Mouse (Mus musculus) ovary, postnatal 10 days (tissue): ENCODE measurements around the gene Rnf145.

ENCODE experiments used
- DNase-seq: peaks from one replicate; pipeline ENCODE4 v3.0.0; 2022; ENCODE audit warnings: low spot score

Gene Rnf145

DNA sequence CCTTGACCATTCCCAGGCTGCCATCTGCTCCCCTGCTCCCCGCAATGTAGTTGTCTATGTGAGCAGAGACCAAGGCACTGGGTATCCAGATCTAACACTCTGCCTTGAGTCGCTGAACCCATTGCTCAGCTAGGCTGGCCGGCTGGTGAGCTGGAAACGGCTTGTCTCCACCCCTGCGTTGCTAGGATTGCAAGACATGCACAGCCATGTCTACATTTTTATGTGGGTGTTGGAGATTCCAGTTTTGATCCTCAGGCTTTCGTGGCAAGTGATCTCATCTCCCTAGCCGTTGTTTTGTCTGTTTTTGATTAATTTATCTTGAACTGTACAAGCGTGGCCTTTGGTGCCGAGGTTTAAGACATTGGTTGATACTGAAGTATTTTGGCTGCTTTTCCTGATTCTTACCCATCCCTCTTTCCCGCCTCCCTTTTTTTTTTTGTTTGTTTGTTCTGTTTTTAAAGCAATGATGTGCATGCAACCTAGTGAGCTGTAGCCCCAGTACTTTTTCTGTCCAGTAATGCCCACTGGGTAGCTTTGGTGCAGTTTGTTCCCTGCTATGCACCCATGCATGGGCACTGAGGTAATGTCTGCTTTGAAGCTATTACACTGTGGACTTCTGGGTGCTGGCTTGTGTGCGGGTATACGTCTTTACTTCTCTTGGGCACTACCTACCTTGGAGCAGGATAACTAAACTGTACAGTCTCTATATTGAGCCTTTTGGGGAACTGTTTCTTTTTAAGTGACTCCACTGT is 16.4 kb downstream of the Rnf145 start:
- no peak for DNase-seq

DNA sequence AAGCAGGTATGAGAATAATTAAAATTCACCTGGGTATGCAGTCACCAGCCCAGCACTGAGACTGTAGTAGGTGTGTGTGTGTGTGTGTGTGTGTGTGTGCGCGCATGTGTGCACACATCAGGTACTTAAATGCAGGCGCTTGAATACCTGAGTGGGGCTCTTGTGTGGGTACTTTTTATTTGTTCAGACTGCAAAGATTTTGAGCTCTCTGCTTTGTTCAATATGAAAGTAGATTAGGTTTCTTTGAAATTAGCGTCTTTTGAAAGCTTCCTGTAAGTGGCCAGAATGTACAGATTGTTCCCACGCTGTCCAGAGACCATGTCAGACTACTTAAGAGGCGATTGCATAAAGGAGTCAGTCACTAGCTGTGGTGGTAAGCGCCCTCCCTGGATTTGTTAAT is 18.6 kb downstream of the Rnf145 start:
- no peak for DNase-seq

DNA sequence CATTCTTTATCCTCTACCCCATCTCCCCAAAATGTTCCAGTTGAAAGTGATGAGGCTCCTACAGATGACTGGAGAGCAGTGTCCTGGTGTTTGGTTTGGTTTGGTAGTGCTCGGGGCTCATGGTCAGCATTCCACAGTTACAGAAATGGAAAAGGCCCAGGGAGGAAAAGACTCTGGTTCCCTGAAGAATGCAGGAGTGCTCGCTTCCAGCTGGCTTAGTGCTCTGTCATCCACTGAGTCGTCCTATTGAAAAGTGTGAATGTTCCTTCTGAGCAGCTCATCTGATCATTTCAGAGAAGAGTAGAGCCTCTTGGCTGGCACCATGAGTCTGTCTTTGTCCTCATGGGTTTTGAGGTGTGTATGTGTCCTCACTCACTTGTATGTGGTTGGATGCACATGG is 19.3 kb downstream of the Rnf145 start:
- no peak for DNase-seq

DNA sequence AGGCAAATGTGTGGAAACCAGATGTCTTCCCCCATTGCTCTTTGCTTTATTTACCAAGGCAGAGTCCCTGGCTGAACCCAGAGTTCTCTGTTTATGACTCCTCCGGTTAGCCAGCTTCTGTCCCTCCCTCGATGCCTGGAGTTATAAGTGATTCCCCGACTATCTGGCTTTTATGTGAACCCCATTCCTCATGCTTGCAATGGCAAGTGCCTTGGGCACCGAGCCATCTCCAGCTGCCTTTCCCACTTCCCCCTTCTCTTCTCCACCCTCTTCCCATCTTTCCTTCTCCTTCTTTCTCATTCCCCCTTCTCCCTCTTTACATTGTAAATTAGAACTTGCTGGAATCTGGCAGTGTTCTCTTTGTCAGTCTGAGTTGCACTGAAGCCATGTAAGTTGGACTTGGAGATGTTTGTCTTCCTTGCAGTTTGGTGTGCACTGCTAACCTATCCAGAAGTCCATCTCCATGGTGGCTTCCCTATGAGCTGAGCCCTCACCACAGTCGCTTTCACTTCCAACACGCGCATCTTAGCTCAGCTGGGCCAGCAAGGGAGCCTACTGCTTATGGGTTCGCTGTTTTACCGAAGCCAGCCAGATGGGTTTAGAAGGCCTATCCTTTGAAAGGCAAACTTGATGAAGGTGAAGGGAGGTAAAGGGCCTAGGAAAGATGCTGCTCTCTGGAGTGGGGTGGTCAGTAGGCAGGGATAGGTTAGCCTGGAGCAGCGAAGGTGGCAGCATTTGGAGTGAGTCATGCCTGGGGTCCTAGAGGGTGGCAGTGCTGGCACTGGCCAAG is 19.9 kb downstream of the Rnf145 start:
- DNase-seq: no peak

DNA sequence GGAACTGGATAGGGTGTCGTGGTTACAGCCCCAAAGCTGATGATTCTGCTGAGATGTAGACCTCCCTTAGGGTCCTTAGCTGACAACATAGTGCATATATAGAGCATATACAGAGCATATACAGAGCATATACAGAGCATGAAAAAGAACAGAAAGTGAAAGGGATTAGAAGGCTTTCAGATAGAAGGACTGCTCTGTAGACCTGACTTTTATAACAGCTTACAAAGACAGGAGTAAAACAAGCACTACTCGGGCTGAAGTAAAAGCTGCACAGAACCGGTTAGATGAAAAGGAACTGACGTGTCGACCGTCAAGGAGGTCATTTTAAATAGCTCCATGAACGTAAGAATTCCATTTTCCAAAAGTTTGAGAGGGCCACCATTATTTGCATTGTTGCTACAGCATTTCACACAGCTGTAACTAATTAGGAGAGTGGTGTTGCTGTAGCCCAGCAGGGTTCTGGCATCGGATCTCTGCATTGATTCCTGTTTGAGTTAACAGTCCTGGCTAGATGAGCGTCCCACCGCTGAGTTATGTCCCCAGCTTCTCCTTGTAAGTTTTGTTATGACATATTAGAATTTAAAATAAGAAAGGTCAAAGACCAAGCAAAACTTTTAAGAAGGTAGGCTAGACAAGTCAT is 20.6 kb downstream of the Rnf145 start:
- DNase-seq: no peak

DNA sequence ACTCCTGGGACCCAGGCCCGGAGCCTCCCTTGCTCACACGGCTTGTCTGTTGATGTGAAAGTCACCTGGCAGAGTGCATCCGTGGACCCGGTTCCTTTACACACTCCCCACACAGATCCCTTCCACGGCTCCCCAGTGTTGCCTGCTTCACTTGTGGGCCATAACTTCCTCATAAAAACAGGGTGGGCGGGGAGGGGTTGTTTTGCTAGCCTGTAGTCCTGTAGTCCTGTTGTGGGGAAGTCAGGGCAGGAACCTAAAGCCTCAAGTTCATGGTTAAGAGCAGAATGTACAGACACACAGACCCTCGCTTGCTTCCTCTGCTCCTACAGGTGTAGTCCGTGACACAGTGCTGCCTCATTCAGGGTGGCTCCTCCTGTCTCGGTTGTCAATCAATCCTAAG is 21.5 kb downstream of the Rnf145 start:
- DNase-seq: no peak

DNA sequence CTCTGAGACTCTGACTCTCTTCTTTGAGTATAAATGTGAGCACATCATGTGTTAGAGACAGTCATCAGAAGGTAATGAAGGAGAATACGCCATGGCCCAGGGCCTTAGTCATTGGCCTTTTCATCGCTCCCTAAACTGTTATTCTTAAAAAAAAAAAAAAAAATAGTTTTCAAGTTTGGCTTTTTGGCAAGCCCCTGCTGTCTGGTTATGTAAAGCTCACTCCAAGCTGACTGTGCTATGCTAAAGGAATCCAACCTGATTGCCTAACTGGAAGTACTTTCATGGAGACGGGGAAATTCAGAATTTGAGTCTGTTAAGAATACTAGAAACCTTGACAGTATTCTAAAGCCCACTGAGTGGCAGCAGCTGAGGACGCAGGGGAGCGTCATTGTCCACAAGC is 22.5 kb downstream of the Rnf145 start:
- no peak for DNase-seq

DNA sequence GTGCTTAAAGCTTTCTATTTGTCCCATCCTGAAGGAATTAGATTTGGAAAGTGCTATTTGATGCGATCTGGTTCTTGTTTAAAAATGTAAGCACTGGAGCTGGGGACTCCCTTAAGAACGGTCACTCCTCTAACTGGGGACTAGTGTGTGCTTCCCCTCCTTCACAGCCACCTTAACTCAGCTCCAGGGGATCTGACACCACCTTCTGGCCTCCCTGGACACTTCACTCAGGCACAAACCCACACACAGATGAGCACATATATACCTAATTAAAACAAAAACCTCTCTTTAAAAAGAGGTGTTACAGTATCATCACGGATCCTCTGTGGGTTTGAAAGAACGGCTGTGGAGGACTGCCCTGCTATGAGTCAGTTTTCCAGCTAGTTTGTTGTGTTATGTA is 23.0 kb downstream of the Rnf145 start:
- DNase-seq: no peak

DNA sequence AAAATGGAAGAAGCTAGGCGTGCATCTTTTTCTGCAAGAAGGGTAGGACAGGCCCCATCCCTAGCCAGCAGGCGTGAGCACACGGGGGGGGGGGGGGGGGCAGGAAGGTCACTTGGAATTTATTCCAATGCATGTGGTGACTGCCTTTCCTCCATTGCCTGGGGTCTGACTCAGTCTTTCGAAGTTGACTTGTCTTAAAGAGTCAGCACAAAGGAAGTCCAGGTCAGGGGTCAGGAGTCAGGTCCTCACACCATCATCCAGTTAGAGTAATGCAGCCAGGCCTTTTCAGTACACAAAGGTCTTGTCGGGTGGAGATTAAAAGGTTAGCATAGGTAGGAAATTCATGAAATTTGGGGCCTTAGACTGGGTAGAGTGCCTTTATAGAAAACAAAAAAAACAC is 24.8 kb downstream of the Rnf145 start:
- DNase-seq: no peak

DNA sequence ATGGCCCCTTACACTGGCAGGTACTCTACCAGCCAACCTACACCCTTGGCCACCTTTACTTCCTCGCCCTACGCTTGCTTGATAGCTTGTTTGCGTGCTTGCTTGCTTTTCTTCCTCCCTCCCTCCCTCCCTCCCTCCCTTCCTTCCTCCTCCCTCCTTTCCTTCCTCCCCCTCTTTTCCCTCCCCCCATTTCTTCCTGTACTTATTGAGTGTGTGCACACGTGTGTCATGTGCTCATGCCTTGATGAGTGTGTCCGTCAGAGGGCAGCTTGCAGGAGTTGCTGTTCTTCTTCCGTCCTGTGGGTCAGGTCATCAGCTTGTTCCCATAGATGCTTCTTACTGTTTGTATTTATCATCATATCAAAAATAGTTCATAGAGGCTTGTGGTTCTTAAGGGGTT is 25.2 kb downstream of the Rnf145 start:
- DNase-seq: no peak

DNA sequence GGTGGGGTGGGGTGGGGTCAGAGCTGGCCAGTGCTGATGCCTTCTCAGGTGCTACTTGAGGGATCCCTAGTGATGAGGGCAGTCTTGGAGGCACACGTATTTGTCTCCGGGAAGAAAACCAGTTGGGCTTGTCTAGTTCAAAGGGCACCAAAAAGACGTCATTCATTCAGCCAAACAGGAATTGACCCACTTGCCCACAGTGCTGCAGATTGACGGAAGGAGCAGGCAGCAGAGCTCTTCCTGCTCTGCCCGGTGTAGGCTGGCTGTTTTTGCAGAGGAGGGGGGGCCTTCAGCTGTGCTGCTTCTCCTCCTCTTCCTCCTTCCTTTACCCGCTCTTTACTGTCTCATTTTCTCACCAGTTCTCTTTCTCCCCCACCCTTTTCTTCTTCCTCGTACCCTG is 26.4 kb downstream of the Rnf145 start:
- DNase-seq: no peak

DNA sequence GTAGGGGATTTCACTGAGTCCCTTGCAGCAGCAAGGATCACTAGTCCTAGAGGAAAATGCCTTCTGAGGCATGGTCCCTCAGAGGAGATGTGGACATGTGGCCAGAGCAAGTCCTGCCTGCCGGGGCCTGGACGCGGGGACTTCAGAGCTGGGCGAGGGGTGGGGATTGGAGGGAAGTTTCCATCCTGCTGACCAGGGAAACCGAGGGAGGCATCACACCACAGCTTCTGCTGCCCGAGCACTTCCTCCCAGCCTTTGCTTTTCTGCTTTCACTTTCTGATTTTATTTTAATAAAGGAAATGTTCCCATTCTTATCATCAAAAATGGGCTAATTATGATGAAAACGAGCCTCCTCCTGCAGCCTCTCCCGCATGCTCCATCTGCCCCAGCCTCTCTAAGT is 27.5 kb downstream of the Rnf145 start:
- no peak for DNase-seq

DNA sequence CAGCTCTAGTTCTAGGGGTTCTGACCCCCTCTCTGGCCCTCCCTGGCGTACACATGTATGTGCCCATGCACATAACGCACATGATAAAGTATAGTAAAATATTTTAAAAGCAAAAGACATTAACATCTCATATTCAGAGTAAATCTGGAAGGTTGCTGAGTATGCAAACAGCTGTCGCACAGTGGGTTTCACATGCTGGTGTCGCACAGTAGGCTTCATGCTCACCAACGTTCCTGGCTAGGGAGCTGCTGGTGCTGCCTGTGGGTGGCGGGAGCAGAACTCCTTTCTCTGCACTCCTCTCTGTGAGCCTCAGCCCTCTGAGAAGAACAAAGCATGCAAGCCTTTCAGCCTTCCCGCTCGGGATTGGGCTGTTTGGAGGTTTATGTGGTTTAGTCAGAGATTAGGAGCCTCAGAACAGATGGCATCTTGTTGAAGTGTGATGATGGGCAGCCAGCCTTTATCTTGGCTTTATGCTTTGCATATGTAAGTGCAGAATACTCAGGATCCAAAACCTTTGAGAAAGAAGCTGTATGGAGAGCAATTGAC is 29.0 kb downstream of the Rnf145 start:
- no peak for DNase-seq

DNA sequence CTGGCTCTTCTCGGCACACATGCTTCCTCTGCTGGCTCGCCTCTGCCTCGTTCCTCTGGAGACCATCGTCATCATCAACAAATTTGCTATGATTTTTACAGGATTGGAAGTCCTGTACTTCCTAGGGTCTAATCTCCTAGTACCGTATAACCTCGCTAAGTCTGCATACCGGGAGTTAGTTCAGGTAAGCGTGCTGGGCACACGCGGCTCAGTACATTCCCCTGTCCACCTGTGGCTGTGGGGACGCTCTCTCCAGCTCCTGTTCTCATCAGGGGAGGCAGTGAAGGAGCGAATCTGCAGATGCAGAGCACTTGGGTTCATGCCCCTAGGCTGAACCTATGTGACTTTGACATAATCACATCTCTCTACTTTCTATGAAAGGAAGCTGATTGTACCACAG is 30.1 kb downstream of the Rnf145 start:
- DNase-seq: no peak

DNA sequence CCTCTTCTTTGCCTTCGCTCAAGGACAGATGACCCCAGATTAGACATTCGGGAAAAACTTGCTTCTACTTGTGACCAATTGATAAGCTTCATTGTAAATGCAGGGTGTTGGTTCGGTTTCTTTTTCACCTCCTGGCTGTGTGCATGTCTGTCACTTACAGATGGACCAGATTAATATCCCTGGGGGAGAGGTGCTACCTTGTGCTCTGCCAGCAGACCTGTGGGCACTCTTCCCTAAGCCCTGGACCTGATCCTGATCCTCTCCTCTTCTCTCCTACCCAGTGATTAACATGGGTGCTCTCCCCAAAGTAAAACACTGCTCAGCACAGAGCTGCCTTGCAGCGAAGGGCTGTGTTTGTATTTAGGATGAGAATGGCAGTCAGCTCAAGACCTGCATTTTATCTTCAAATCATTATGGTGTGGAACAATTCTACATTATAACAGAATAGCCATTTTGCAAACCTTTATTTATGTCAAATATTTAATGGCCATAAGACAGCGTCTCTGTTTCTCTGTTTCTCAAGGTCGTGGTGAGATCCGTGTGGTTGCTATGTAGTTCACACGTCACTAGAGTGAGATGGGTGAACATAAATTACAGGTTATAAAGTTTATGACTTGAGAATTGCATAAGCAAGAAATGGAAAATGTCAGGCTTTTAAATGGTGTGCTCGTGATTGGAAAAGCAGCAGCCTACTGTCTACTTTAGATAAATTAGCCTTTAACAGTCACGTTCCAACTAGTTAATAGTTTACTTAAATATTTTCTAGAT is 30.9 kb downstream of the Rnf145 start:
- DNase-seq: no peak

DNA sequence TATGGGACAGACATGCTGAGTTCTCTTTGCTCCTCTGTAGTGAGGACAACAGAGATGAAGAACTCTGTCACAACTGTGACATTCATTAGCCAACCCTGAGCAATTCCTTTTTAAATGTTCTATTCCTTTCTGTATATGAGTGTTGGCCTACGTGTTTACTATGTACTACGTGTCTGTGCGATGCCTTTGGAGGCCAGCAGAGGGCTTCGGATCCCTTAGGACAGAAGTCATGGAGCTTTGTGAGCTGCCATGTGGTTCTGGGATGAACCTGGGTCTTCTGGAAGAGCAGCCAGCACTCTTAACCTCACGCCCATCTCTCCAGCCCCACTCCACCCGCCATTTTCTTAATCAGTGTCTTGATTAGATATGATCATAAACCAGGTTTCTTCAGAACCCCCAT is 32.2 kb downstream of the Rnf145 start:
- no peak for DNase-seq

DNA sequence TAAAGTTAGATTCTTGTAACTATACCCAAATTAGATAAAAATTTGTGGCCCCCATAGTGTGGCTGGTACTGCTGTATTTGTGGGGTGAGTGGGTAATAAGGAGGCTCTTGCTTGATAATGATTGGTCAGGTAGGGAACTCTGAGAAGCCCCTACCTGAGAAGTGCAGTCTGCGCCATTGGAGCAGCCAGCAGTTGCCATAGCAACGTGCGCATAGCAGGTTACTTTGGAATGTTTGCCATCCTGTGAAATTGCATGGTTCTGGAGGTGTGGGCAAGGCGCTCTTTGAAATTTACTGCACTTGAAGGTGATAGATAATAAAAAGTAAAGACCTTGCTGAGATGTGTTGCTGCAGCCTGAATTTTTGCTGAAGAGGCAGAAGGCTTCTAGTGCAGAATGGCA is 35.6 kb downstream of the Rnf145 start:
- no peak for DNase-seq

DNA sequence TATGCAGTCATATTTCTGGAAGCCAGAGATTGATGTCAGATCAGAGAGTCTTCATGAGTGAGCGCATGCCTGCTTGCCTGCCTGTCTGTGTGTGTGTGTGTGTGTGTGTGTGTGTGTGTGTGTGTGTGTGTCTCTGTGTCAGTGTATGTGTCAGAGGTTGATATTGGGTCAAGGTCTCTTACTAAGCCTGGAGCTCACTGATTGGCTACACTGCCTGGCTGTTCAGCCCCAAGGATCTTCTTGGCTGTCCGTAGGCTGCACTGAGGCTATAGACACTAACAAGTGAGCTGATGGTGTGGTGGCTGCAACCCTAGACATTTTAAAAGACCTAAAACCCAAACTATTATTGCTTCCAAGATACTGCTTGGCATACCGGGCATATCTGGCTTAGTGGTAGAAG is 39.8 kb downstream of the Rnf145 start:
- DNase-seq: no peak

DNA sequence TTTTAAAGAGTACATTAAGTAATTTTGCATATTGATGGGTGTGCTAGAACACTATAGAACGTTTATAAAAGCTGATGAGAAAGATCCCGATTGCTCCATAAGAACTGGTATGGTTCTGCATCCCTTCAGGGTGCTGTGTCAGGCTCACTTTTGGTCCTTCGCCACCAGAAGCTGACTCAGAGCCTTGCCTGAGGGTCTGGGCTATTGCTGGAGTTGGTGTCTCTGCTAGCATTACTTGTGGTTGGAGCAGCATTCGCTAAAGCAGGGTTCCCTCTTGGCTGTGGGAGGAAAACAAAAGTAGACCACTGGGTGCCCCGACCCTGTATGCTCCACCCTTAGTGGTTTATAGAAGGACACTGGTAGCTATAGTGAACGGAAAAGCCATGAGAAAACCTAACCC is 40.7 kb downstream of the Rnf145 start:
- DNase-seq: no peak

DNA sequence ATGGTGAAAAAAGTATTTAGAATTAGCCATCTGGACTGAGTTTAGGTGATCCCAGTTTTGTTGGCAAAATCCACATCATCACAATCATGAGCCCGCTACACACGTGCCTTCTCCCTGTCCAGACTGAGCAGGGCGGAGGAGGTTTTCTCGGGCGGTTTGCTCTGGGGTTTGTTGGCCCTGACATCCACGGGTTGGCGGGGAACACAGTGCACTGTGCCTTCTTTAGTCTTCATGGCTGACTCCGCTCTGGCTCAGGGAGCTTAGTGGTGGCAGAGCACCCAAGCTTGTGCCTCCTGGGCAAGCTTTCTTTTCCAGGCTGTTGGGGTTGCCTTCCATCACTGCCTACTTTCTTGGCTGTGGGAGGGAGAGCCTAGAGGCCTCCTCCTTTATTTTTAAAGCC is 41.6 kb downstream of the Rnf145 start:
- no peak for DNase-seq

DNA sequence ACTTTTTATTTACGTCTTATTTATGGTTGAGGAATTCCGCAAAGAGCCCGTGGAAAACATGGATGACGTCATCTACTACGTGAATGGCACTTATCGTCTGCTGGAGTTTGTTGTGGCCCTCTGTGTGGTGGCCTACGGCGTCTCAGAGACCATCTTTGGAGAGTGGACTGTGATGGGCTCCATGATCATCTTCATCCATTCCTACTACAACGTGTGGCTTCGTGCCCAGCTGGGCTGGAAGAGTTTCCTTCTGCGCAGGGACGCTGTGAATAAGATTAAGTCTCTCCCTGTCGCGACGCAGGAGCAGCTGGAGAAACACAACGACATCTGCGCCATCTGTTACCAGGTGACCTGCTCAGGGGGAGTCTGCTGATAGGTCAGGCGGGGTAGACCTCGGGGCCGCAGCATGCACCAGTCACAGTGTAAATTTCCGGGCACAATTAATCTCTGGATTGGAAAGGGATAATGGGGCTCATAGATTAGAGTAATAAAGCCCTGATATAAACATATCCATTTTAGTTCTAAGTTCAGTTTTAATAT is 42.8 kb downstream of the Rnf145 start:
- DNase-seq: no peak
